Mouse (Mus musculus): ENCODE results near the gene Kif1c. TPM values are rescaled to one million over a fixed set of nuclear protein-coding genes. Genes with fewer than 3 reads are reported as not detected.

Kif1c gene
- 10 to 100 TPM; 29.5 to 33.2 TPM for total RNA-seq (2023)

DNA sequence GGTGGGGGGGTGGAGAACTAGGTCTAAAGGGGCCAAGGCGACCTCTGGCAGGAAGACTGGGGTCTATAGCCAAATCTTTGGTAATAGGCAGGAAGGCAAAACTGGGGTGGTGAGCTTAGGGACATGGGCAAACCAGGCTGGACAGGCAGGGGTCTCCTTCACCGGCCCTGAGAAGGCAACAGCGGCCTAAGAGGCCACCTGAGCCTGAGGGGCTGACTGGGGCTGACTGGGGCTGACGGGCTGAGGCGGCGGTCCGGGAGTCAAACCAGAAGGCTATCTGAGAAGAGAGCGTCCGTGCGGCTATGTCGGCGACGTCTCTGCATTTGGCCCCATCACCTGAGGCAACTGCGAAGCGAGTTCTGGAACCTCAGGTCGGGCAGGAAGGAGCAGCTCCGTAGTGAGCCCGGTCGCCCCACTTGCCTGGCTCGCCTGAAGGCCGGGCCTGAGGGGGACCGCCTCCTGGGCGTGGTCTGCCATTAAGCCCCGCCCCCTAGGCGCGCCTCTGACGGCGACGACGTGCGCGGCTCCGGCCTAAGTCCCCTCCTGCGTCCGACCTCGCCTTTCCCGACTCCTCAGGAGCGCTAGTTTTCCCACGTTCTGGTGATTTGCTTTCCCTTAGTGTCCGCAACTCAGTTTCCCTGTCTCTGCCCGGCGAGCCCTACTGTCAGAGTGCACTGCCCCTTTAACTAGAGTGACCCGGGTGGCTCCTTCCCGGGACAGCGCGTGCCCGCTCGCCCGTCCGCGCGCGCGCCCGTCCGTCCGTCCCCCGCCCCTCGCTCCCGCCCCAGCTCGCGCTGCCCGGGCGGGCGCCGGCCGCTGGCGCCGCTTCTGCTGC lies at the start of gene Kif1c, which contains the start of gene Inca1:
TSS of gene Kif1c (plus strand) at position 827 of the 835 bp plus-strand sequence.
TSS of gene Inca1 (minus strand) at position 434 of the 835 bp plus-strand sequence.

DNA sequence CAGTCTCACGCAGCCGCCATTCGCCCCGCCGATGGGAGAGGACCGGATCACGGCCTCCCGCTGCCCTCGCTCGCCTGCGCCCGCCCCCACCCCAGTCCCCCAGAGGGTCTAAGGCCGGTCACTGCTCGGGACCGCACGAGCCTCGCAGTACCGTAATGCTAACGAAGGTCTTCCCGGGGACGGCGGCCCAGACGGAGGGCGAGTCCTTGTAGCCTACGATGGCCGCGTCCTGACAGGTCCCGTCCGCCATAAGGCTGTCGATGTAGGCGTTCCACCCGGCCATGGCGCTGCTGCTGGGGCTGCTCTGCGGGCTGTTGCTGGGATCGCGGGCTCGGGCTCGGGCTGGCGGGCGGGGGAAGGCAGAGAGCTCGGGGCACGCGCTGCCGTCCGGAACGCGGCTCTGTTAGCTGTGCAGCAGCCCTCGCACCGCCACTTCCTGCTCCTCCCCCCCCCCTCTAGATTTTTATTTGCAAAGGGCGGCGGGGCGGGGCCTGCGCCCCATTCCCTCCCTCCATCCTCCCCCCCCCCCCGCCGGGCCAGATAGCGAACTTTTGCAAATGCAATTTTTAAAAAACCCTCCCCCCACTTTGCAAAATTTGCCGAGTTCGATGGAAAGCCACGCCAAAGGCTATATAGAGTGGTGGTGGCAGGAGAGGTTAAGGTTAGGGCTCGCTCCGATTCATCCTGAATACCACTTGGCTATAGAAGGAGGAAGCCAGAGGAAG lies 46.0 kb upstream of the Kif1c start, which contains the start of gene Pfn1:
TSS of gene Pfn1 (minus strand) at position 447 of the 725 bp plus-strand sequence.

GRCm38 (mm10) chr11:70656964-70657363 lies 43.4 kb upstream of the Kif1c start, which contains the start of gene Eno3:
Gene Eno3 (plus strand): TSS chr11:70657202.

DNA sequence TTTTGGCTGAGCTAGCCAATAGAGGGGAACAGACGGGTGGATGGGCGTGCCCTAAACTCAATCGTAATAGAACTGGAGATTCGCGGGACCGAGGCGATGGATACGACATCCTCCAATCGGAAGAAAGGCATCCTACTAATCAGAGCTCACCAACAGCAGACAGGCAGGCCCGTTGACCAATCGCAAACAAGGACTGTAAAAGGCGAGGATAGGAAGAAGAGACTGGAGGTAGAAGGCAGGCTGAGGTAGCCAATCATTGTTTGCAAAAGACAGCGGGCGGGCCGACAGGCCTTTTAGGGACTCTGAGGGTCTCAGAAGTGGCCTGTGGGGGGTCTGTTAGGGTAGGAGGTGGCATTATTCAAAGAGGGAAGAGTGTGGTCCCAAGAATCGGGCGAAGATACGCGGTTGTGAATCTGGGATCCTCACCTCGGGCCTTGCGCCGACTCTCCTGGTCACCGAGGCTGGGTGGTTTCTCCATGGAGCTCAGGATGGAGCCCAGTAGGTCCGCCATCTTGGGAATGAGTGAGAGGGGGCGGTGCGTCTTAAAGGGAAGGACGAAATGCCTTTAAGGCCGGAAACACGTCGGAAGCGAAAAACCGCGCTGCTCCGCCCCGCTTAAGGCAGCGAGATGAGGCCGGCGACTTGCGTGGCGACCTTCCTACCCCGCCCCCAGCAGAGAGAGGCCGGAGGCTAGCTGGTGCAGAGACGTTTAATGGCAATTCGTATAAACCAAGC lies 31.4 kb upstream of the Kif1c start, which contains the start of gene Spag7:
TSS of gene Spag7 (minus strand) at position 646 of the 735 bp plus-strand sequence.

GRCm38 (mm10) chr11:70687601-70688199 lies 12.6 kb upstream of the Kif1c start, which contains the start of gene Camta2:
Gene Camta2 (minus strand): TSS chr11:70688105.

DNA sequence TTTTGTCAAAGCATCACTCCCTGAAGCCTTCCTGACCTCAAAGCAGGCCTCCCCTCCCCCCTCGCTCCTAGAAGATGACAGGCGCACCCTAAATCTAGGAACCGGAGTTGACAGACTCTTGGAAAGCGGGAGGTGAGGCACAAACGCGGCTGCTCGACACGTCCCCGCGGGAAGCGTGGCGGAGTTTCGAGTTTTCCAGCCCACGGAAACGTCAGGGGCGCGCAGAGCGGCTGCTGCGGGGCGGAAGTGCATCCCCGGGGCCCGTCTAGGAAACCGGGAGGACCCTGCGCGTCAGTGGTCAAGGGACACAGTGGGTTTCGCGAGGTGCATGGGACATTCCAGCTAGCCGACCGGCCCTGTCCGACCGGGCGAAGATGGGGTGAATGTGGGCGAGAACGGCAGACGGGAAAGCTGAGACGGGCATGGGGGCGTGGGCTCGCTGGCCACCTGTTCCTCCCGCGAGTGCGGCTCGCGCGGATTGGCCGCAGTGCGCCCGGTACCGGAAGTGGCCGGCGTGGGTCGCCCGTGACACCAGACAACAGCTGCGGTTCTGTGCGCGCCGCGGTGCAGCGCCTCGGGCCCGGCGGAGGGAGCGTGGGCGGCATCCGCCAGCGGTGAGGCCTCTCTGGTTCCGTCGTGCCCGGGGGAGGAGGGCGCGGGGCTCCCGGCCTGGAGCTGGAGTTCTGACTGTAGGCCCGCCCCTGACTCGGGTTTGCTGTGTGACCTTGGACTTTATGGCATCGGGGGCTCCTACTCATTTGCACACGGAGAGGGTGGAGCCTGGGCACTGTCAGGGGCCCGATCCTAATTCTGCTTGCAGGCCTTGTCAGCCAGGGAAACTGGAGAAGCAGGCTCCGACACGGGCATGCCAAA lies 63.8 kb downstream of the Kif1c start, which contains the start of gene Zfp3:
TSS of gene Zfp3 (plus strand) at position 274 of the 873 bp plus-strand sequence.

Other genes starting within 250 kb of the Kif1c start
- 10 to 100 TPM; 40.1 to 41.8 TPM for gene Med11, start 248.6 kb upstream of the Kif1c start, total RNA-seq (2023)
- 1 to 10 TPM in 1 of 2 experiments, under 1 TPM in 1; 0.71 to 1.6 TPM for gene Zmynd15, start 241.1 kb upstream of the Kif1c start, total RNA-seq (2023)
- under 1 TPM in 1 of 2 experiments, not detected in 1; 0.76 TPM for gene Cxcl16, start 240.6 kb upstream of the Kif1c start, total RNA-seq (2023)
- not detected for gene Tm4sf5, start 195.3 kb upstream of the Kif1c start, total RNA-seq (2023)
- gene Vmo1, start 185.9 kb upstream of the Kif1c start, total RNA-seq (2023): not detected
- not detected for gene Gltpd2, start 181.4 kb upstream of the Kif1c start, total RNA-seq (2023)
- 100 to 1,000 TPM; 130 to 135 TPM for gene Psmb6, start 175.2 kb upstream of the Kif1c start, total RNA-seq (2023)
- gene Gm40193, start 167.6 kb upstream of the Kif1c start, total RNA-seq (2023): not detected
- gene Pld2, start 160.5 kb upstream of the Kif1c start, total RNA-seq (2023): 1 to 10 TPM; 4.8 to 5.4 TPM
- gene Mink1, start 137.7 kb upstream of the Kif1c start, total RNA-seq (2023): 100 to 1,000 TPM; 172 to 178 TPM
- gene 4930544D05Rik, start 84.7 kb upstream of the Kif1c start, total RNA-seq (2023): 1 to 10 TPM; 2.6 to 3.3 TPM
- 1 to 10 TPM; 3.3 to 4.4 TPM for gene Chrne, start 81.3 kb upstream of the Kif1c start, total RNA-seq (2023)
- gene Gp1ba, start 61.4 kb upstream of the Kif1c start, total RNA-seq (2023): not detected
- gene Rnf167, start 53.3 kb upstream of the Kif1c start, total RNA-seq (2023): 100 to 1,000 TPM; 234 to 250 TPM
- 10 to 100 TPM; 64.3 to 67.8 TPM for gene Slc25a11, start 53.1 kb upstream of the Kif1c start, total RNA-seq (2023)
- gene Pfn1, start 45.9 kb upstream of the Kif1c start, total RNA-seq (2023): 1,000 to 10,000 TPM; 1,694 to 1,755 TPM
- 10 to 100 TPM; 30.7 to 31.4 TPM for gene Eno3, start 43.3 kb upstream of the Kif1c start, total RNA-seq (2023)
- gene Spag7, start 31.1 kb upstream of the Kif1c start, total RNA-seq (2023): 10 to 100 TPM; 32.6 to 35.8 TPM
- gene Camta2, start 12.4 kb upstream of the Kif1c start, total RNA-seq (2023): 10 to 100 TPM; 43.9 to 48.0 TPM
- gene Inca1, start 393 bp upstream of the Kif1c start, total RNA-seq (2023): under 1 TPM; 0.47 to 0.53 TPM
- gene Zfp3, start 63.7 kb downstream of the Kif1c start, total RNA-seq (2023): 1 to 10 TPM; 3.3 to 4.7 TPM
- not detected for gene Scimp, start 112.0 kb downstream of the Kif1c start, total RNA-seq (2023)
- gene Rabep1, start 144.2 kb downstream of the Kif1c start, total RNA-seq (2023): 10 to 100 TPM; 37.8 to 41.6 TPM

All from T-cell, adult 66 days (primary cell).